Mouse (Mus musculus): ENCODE measurements at regions not wholly inside any gene's neighbourhood (a gene's known extent, or its start where the extent isn't known, plus 50 kb on each side); places are given as distances from the start of the nearest gene placed in this dataset.

DNA sequence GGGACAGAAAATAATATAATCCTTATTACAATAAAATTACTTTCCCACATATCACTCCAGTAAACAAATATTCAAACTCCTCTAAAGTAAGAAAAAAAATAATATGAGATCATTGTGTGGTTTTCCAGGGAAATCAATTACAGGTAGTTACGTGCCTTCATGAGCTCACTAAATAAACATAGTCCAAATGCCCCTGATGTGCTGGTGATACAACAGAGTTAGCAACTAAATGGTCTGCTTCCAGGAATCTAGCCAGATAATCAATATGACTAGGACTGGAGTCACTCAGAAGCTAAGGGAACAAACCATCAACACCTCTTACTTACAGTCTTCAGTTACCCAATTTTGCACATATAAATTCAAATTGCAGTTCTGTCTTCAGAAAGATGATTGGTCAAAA lies 267.2 kb downstream of the Basp1 start:
- DNase-seq: no peak
- peak; percentile 51 for ATAC-seq
- Histone ChIP-seq H3K9ac (replicated peaks) (no peak overlapping the region), H3K27me3 (ENCODE audit: insufficient read depth, low read length) (no peaks in the 10 kb centered on the region), H3K36me3 (replicated peaks; ENCODE audit: insufficient read depth, low read length) (no peaks in the 10 kb centered on the region), H3K4me2 (ENCODE audit: low read depth, low read length) (no peak overlapping the region), H3K4me3 (ENCODE audit: low read depth, low read length) (no peak overlapping the region), H3K9me3 (ENCODE audit: low read length) (no peaks in the 10 kb centered on the region), H3K4me1 (ENCODE audit: insufficient read depth) (no peaks in the 10 kb centered on the region), H3K27ac (ENCODE audit: low read depth) (no peak overlapping the region)
- WGBS (ENCODE audit: insufficient replicate concordance): 68% methylated on average over 1 of the region's 1 CpGs
- TF ChIP-seq CTCF (IDR thresholded peaks at IDR 0.05; ENCODE audit: low read depth) (no peak), EP300 (IDR thresholded peaks at IDR 0.05; ENCODE audit: low read depth) (no peak)

- no peak overlapping the region for H3K9ac ChIP-seq (replicated peaks)
- H3K27me3 ChIP-seq (ENCODE audit: insufficient read depth, low read length): no peaks in the 10 kb centered on the region
- peak; percentile 21; the same call in 1 of the 2 replicates for TF ChIP-seq CTCF (IDR thresholded peaks at IDR 0.05; ENCODE audit: low read depth)
- no peak for TF ChIP-seq EP300 (IDR thresholded peaks at IDR 0.05; ENCODE audit: low read depth)
- WGBS (ENCODE audit: insufficient replicate concordance): 54% methylated on average over 1 of the region's 1 CpGs
- no peak for ATAC-seq
- H3K27ac ChIP-seq (ENCODE audit: low read depth): no peak overlapping the region
- H3K4me3 ChIP-seq (ENCODE audit: low read depth, low read length): no peak overlapping the region
- H3K4me1 ChIP-seq (ENCODE audit: insufficient read depth): no peaks in the 10 kb centered on the region
- DNase-seq: no peak
- H3K36me3 ChIP-seq (replicated peaks; ENCODE audit: insufficient read depth, low read length): no peaks in the 10 kb centered on the region
- H3K4me2 ChIP-seq (ENCODE audit: low read depth, low read length): no peak overlapping the region
- H3K9me3 ChIP-seq (ENCODE audit: low read length): no peaks in the 10 kb centered on the region
Measured at GRCm38 (mm10) chr15:25144228-25144627, 269.3 kb downstream of the Basp1 start.

DNA sequence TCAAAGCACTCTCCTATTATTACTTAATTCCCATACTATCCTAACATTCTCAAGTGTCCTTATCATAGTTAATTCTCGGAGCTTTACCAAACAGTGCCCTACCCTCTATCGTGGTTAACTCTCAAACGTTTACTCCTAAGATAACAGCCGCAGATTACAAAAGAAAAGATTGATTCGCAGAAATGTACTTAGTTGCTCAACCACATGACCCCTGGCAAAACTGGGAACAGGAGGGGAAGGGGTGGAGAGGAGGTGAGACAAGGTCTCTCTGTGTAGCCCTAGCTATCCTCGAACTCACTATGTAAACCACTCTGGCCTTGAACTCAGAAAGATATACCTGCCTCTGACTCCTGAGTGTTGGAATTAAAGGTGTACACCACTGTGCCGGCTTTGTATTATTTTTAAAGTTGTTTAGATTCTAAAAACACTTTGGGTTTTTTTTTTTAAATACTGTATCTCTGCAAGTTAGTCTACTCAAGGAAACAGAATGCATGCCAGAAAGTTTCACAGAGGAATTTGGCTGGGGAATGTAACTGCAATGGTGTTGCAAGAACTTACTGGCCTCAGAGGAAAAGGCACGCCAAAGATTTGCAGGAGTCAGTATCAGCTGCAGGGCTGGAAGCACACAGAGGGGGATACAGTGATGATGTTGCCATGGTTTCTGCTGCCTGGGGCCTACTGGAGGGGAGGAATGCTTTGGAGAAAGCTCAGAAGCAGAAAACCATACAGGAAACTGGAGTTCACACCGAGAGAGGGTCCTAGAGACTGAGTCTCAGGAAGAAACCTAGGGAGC lies 273.0 kb downstream of the Basp1 start:
- WGBS (ENCODE audit: insufficient replicate concordance): 38% methylated on average over 9 of the region's 9 CpGs
- H3K4me1 ChIP-seq (ENCODE audit: insufficient read depth): no peaks in the 10 kb centered on the region
- TF ChIP-seq CTCF (IDR thresholded peaks at IDR 0.05; ENCODE audit: low read depth) (no peak), EP300 (IDR thresholded peaks at IDR 0.05; ENCODE audit: low read depth) (no peak)
- H3K9ac ChIP-seq (replicated peaks): no peak overlapping the region
- H3K4me3 ChIP-seq (ENCODE audit: low read depth, low read length): no peak overlapping the region
- ATAC-seq (no peak), DNase-seq (no peak)
- H3K4me2 ChIP-seq (ENCODE audit: low read depth, low read length): no peak overlapping the region
- H3K27ac ChIP-seq (ENCODE audit: low read depth): no peak overlapping the region
- no peaks in the 10 kb centered on the region for H3K36me3 ChIP-seq (replicated peaks; ENCODE audit: insufficient read depth, low read length)
- no peaks in the 10 kb centered on the region for H3K27me3 ChIP-seq (ENCODE audit: insufficient read depth, low read length)
- no peaks in the 10 kb centered on the region for H3K9me3 ChIP-seq (ENCODE audit: low read length)

- H3K27me3 ChIP-seq (ENCODE audit: insufficient read depth, low read length): no peaks in the 10 kb centered on the region
- H3K36me3 ChIP-seq (replicated peaks; ENCODE audit: insufficient read depth, low read length): no peaks in the 10 kb centered on the region
- H3K9ac ChIP-seq (replicated peaks): no peak overlapping the region
- no peaks in the 10 kb centered on the region for H3K4me1 ChIP-seq (ENCODE audit: insufficient read depth)
- no peak for ATAC-seq
- no peak for DNase-seq
- no peaks in the 10 kb centered on the region for H3K9me3 ChIP-seq (ENCODE audit: low read length)
- no peak overlapping the region for H3K4me3 ChIP-seq (ENCODE audit: low read depth, low read length)
- no peak overlapping the region for H3K4me2 ChIP-seq (ENCODE audit: low read depth, low read length)
- TF ChIP-seq CTCF (IDR thresholded peaks at IDR 0.05; ENCODE audit: low read depth): no peak
- TF ChIP-seq EP300 (IDR thresholded peaks at IDR 0.05; ENCODE audit: low read depth): no peak
- WGBS (ENCODE audit: insufficient replicate concordance): 54% methylated on average over 3 of the region's 3 CpGs
- H3K27ac ChIP-seq (ENCODE audit: low read depth): no peak overlapping the region
Measured at GRCm38 (mm10) chr15:25137091-25137490, 276.5 kb downstream of the Basp1 start.

GRCm38 (mm10) chr15:25135471-25136262 lies 277.9 kb downstream of the Basp1 start:
- no peak for TF ChIP-seq CTCF (IDR thresholded peaks at IDR 0.05; ENCODE audit: low read depth)
- TF ChIP-seq EP300 (IDR thresholded peaks at IDR 0.05; ENCODE audit: low read depth): no peak
- DNase-seq: no peak
- Histone ChIP-seq H3K9me3 (ENCODE audit: low read length) (no peaks in the 10 kb centered on the region), H3K27ac (ENCODE audit: low read depth) (no peak overlapping the region), H3K4me1 (ENCODE audit: insufficient read depth) (no peaks in the 10 kb centered on the region), H3K27me3 (ENCODE audit: insufficient read depth, low read length) (no peaks in the 10 kb centered on the region), H3K9ac (replicated peaks) (no peak overlapping the region), H3K36me3 (replicated peaks; ENCODE audit: insufficient read depth, low read length) (no peaks in the 10 kb centered on the region), H3K4me2 (ENCODE audit: low read depth, low read length) (no peak overlapping the region), H3K4me3 (ENCODE audit: low read depth, low read length) (no peak overlapping the region)
- no peak for ATAC-seq
- WGBS (ENCODE audit: insufficient replicate concordance): 53% methylated on average over 19 of the region's 19 CpGs

GRCm38 (mm10) chr15:25130096-25130495 lies 283.5 kb downstream of the Basp1 start:
- TF ChIP-seq CTCF (IDR thresholded peaks at IDR 0.05; ENCODE audit: low read depth): no peak
- H3K27ac ChIP-seq (ENCODE audit: low read depth): no peak overlapping the region
- no peak overlapping the region for H3K9ac ChIP-seq (replicated peaks)
- H3K4me2 ChIP-seq (ENCODE audit: low read depth, low read length): no peak overlapping the region
- DNase-seq (no peak), ATAC-seq (no peak)
- no peaks in the 10 kb centered on the region for H3K27me3 ChIP-seq (ENCODE audit: insufficient read depth, low read length)
- H3K36me3 ChIP-seq (replicated peaks; ENCODE audit: insufficient read depth, low read length): no peaks in the 10 kb centered on the region
- no peaks in the 10 kb centered on the region for H3K9me3 ChIP-seq (ENCODE audit: low read length)
- WGBS (ENCODE audit: insufficient replicate concordance): 73% methylated on average over 6 of the region's 6 CpGs
- no peak overlapping the region for H3K4me3 ChIP-seq (ENCODE audit: low read depth, low read length)
- H3K4me1 ChIP-seq (ENCODE audit: insufficient read depth): no peaks in the 10 kb centered on the region
